Mouse (Mus musculus): ENCODE results near the gene 4933415A04Rik. TPM values are rescaled to one million over a fixed set of nuclear protein-coding genes. Genes with fewer than 3 reads are reported as not detected.

The 4933415A04Rik gene
- polyA plus RNA-seq, 1 experiment from 2014 or later: 12.4 TPM

GRCm38 (mm10) chr11:43585211-43586005 is 1.4 kb upstream of the 4933415A04Rik start:
- 91% methylated on average over 22 of the region's 22 CpGs for WGBS
- Histone ChIP-seq H3K9me3 (no peaks in the 10 kb centered on the region), H3K27ac (replicated peaks) (no peak overlapping the region), H3K4me3 (no peak overlapping the region), H3K36me3 (replicated peaks) (peaks cover 92% of the 10 kb centered on the region), H3K4me1 (peaks cover 7% of the 10 kb centered on the region), H3K27me3 (replicated peaks; ENCODE audit: low read depth, poor library complexity, severe bottlenecking) (no peaks in the 10 kb centered on the region)
- no peak for DNase-seq (ENCODE audit: low spot score)

- Histone ChIP-seq H3K36me3 (replicated peaks) (peaks cover 50% of the 10 kb centered on the region), H3K9me3 (no peaks in the 10 kb centered on the region), H3K27me3 (replicated peaks; ENCODE audit: low read depth, poor library complexity, severe bottlenecking) (no peaks in the 10 kb centered on the region), H3K4me1 (peaks cover 7% of the 10 kb centered on the region), H3K27ac (replicated peaks) (no peak overlapping the region), H3K4me3 (no peak overlapping the region)
- 80% methylated on average over 6 of the region's 6 CpGs for WGBS
- DNase-seq (ENCODE audit: low spot score): no peak
Observed at GRCm38 (mm10) chr11:43589530-43590072, 2.8 kb downstream of the 4933415A04Rik start.

DNA sequence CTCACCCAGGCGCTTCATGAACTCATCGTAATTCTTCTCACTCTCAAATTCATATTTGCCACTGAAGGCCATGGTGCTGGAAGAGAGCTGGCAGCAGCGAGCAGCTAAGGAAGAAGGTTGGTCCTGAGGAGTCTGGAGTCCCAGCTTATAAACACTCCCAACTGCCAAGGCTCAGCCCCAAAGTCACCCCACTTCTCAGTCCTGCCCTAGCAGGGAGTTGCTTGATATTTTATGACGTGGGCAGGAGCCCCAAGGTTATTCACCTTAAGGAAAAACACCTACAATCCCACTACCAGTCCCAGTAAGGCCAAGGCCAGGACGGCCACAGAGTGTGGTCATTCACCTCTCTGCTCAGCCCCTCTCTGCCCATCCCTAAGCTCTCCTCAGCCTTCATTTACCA is 14.6 kb downstream of the 4933415A04Rik start, which contains the start of gene Fabp6:
Gene Fabp6, minus strand, starts transcription at position 101 of the 400 bp plus-strand sequence.
- no peak for DNase-seq (ENCODE audit: low spot score)
- WGBS: 88% methylated on average over 5 of the region's 5 CpGs
- H3K27ac ChIP-seq (replicated peaks): no peak within 1 kb of the TSS
- no peaks in the 10 kb centered on the region for H3K4me1 ChIP-seq
- H3K36me3 ChIP-seq (replicated peaks): no peaks in the 10 kb centered on the region
- H3K27me3 ChIP-seq (replicated peaks; ENCODE audit: low read depth, poor library complexity, severe bottlenecking): no peaks in the 10 kb centered on the region
- no peak within 1 kb of the TSS for H3K4me3 ChIP-seq
- no peaks in the 10 kb centered on the region for H3K9me3 ChIP-seq

GRCm38 (mm10) chr11:43604207-43604606 is 17.4 kb downstream of the 4933415A04Rik start:
- H3K4me3 ChIP-seq: no peak overlapping the region
- H3K27me3 ChIP-seq (replicated peaks; ENCODE audit: low read depth, poor library complexity, severe bottlenecking): no peaks in the 10 kb centered on the region
- no peaks in the 10 kb centered on the region for H3K9me3 ChIP-seq
- 89% methylated on average over 2 of the region's 2 CpGs for WGBS
- no peaks in the 10 kb centered on the region for H3K4me1 ChIP-seq
- DNase-seq (ENCODE audit: low spot score): no peak
- no peaks in the 10 kb centered on the region for H3K36me3 ChIP-seq (replicated peaks)
- no peak overlapping the region for H3K27ac ChIP-seq (replicated peaks)

- H3K4me1 ChIP-seq: no peaks in the 10 kb centered on the region
- WGBS: 91% methylated on average over 6 of the region's 6 CpGs
- no peak overlapping the region for H3K27ac ChIP-seq (replicated peaks)
- DNase-seq (ENCODE audit: low spot score): no peak
- H3K36me3 ChIP-seq (replicated peaks): no peaks in the 10 kb centered on the region
- no peaks in the 10 kb centered on the region for H3K27me3 ChIP-seq (replicated peaks; ENCODE audit: low read depth, poor library complexity, severe bottlenecking)
- H3K9me3 ChIP-seq: no peaks in the 10 kb centered on the region
- H3K4me3 ChIP-seq: no peak overlapping the region
Observed at GRCm38 (mm10) chr11:43604891-43605290, 18.1 kb downstream of the 4933415A04Rik start.

GRCm38 (mm10) chr11:43605859-43606258 is 19.0 kb downstream of the 4933415A04Rik start:
- Histone ChIP-seq H3K27ac (replicated peaks) (no peak overlapping the region), H3K36me3 (replicated peaks) (no peaks in the 10 kb centered on the region), H3K4me1 (no peaks in the 10 kb centered on the region), H3K9me3 (no peaks in the 10 kb centered on the region), H3K4me3 (no peak overlapping the region), H3K27me3 (replicated peaks; ENCODE audit: low read depth, poor library complexity, severe bottlenecking) (no peaks in the 10 kb centered on the region)
- 87% methylated on average over 6 of the region's 6 CpGs for WGBS
- no peak for DNase-seq (ENCODE audit: low spot score)

- H3K9me3 ChIP-seq: no peaks in the 10 kb centered on the region
- no peak overlapping the region for H3K4me3 ChIP-seq
- WGBS: 76% methylated on average over 3 of the region's 3 CpGs
Observed at GRCm38 (mm10) chr11:43608440-43608839, 21.6 kb downstream of the 4933415A04Rik start.

DNA sequence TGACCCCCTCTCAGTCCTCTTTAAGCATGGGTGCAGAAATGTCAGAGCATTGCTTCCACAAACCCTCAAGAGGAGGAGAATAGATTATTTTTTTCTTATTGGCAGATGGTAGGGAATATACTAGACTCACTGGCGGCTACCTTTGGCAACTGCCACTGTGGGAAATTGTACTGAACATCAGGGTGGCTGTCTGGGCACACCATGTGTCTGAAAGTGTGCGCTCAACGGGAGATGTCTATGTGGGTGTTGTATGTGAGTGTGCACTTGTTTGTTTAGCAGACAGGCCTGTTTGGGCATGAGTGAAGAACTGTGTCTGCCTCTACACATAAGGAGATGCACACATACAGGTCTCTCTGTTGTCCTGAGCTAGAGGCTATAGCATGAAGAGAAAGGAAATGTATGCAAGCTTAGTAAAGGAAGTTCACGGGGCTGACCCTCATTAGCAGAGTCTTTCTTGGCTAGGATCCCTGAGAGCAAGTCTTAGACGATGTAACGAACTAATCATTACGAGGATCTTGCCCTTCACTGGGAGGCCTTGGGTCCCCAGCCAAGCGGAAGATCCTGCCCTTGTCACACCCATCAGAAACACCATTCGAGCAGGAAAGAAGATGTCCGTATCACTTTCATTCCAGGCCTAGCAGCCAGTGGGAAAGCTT is 23.3 kb downstream of the 4933415A04Rik start:
- Histone ChIP-seq H3K27ac (replicated peaks) (no peak overlapping the region), H3K9me3 (no peaks in the 10 kb centered on the region), H3K4me1 (peaks cover 11% of the 10 kb centered on the region), H3K4me3 (no peak overlapping the region), H3K27me3 (replicated peaks; ENCODE audit: low read depth, poor library complexity, severe bottlenecking) (no peaks in the 10 kb centered on the region), H3K36me3 (replicated peaks) (no peaks in the 10 kb centered on the region)
- DNase-seq (ENCODE audit: low spot score): no peak
- 82% methylated on average over 10 of the region's 10 CpGs for WGBS

More at GRCm38 (mm10) chr11:43608440-43608839, 21.6 kb downstream of the 4933415A04Rik start:
- no peaks in the 10 kb centered on the region for H3K27me3 ChIP-seq (replicated peaks; ENCODE audit: low read depth, poor library complexity, severe bottlenecking)
- H3K36me3 ChIP-seq (replicated peaks): no peaks in the 10 kb centered on the region
- no peak for DNase-seq (ENCODE audit: low spot score)
- H3K4me1 ChIP-seq: peaks cover 11% of the 10 kb centered on the region
- no peak overlapping the region for H3K27ac ChIP-seq (replicated peaks)

DNA sequence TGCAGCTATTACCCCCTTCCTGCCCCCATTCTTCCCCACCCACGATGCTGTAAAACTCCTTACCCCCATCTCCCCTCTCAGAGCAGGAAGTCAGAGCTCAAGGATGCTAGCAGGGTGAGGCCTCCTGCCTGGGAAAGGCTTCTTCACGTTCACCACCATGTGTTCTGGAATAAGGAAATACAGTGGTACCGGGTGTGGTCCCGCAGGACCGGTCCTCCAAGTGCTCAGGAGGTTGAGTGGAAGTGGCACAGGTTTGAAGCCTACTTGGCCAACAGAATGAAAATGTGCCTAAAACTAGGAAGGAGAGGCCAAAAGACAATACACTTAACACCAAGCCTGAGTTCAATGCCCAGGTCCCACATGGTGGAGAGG is 23.8 kb downstream of the 4933415A04Rik start:
- H3K4me3 ChIP-seq: no peak overlapping the region
- no peak for DNase-seq (ENCODE audit: low spot score)
- no peaks in the 10 kb centered on the region for H3K27me3 ChIP-seq (replicated peaks; ENCODE audit: low read depth, poor library complexity, severe bottlenecking)
- WGBS: 79% methylated on average over 5 of the region's 5 CpGs
- peaks cover 11% of the 10 kb centered on the region for H3K4me1 ChIP-seq
- no peak overlapping the region for H3K27ac ChIP-seq (replicated peaks)
- no peaks in the 10 kb centered on the region for H3K9me3 ChIP-seq
- no peaks in the 10 kb centered on the region for H3K36me3 ChIP-seq (replicated peaks)

DNA sequence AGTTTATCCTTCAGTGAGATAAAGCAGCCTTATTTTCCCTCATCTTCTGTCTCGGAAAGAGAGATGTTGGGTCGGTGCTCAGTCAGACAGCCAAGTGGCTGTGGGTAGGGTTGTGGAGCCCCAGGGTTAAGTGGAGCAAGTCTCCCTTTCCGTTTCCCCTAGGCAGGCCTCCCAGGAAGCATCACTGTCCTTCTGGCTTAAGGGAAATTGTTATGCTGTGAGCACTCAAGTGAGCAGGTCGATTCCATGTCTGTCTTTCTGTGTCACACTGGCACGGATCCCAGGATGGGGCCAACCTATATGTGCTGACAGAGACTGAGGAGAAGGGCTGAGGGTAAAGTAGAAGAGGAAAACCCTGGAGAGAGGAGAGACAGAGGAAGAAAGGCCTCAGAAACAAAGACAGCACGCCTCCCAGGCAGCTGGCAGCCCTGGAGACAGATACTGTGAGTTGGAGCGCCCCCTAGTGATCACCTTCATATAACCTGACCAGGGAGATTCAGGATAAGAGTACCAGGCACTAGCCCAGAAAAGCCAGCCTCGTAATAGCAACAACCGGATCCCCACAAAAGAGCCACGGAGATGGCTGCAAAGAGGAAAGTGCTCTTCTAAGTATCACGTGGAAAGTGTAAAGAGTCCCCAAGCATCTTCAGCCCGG is 26.1 kb downstream of the 4933415A04Rik start:
- H3K27ac ChIP-seq (replicated peaks): peak overlapping the region; percentile 88
- WGBS: 28% methylated on average over 12 of the region's 12 CpGs
- H3K9me3 ChIP-seq: no peaks in the 10 kb centered on the region
- H3K4me3 ChIP-seq: no peak overlapping the region
- no peaks in the 10 kb centered on the region for H3K27me3 ChIP-seq (replicated peaks; ENCODE audit: low read depth, poor library complexity, severe bottlenecking)
- H3K36me3 ChIP-seq (replicated peaks): no peaks in the 10 kb centered on the region
- peaks cover 21% of the 10 kb centered on the region for H3K4me1 ChIP-seq
- peak; percentile 91 for DNase-seq (ENCODE audit: low spot score)

DNA sequence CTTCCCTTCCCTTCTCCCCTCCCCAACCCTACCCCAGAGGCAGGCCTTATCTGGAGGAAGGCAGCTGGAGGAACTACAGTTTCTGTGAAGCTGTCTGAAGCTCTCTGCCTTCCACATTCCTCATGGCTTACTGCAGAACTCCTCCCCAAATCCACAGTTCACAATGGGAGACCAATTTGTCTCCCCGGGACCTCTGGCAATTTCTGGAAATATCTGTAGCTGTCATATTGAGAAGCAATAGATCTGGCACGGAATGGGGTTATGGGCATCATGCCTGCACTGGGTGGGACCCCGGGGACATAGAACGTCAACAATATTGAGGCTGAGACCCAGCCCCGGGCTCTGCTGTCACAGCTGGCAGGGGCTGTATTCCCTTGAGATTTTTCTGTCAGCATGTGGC is 31.1 kb downstream of the 4933415A04Rik start:
- Histone ChIP-seq H3K4me3 (no peak overlapping the region), H3K27ac (replicated peaks) (peak overlapping the region; percentile 44), H3K36me3 (replicated peaks) (no peaks in the 10 kb centered on the region), H3K27me3 (replicated peaks; ENCODE audit: low read depth, poor library complexity, severe bottlenecking) (no peaks in the 10 kb centered on the region), H3K4me1 (peaks cover 21% of the 10 kb centered on the region), H3K9me3 (no peaks in the 10 kb centered on the region)
- WGBS: 70% methylated on average over 5 of the region's 5 CpGs
- no peak for DNase-seq (ENCODE audit: low spot score)

DNA sequence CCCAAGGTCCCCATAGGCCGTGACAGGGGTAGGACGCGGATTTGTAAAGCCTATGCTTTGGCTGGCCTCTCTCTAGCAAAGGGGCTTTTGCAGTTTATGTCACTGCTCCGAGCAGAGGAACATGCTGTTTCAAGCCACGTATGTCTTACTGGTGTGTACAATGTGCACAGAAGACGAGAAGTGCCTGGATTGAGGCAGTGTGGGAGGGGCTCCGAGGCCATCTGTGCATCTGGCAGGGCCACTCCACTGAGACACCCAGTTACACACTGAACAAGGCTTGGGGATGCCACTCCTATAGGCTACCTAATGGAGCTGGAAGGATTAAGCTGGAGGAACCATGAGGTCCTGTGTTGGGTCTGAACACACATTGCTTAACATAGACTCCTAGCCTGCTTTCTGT is 31.6 kb downstream of the 4933415A04Rik start:
- Histone ChIP-seq H3K4me1 (peaks cover 16% of the 10 kb centered on the region), H3K36me3 (replicated peaks) (no peaks in the 10 kb centered on the region), H3K9me3 (no peaks in the 10 kb centered on the region), H3K27ac (replicated peaks) (peak overlapping the region; percentile 52; the same call in 1 of the 2 replicates), H3K4me3 (no peak overlapping the region), H3K27me3 (replicated peaks; ENCODE audit: low read depth, poor library complexity, severe bottlenecking) (no peaks in the 10 kb centered on the region)
- WGBS: 76% methylated on average over 7 of the region's 7 CpGs
- no peak for DNase-seq (ENCODE audit: low spot score)
